Mouse (Mus musculus): ENCODE measurements around the gene Plaa. TPM values are rescaled to one million over a fixed set of nuclear protein-coding genes. Genes with fewer than 3 reads are reported as not detected.

Plaa gene
- polyA plus RNA-seq, 1 experiment from 2014 or later = 62.8 TPM

GRCm38 (mm10) chr4:94592709-94593108, 10.3 kb downstream of the Plaa start:
- Histone ChIP-seq H3K27ac (no peak overlapping the region), H3K9me3 (no peaks in the 10 kb centered on the region), H3K4me2 (replicated peaks) (no peak overlapping the region), H3K4me3 (replicated peaks) (no peak overlapping the region), H3K36me3 (no peaks in the 10 kb centered on the region), H3K9ac (no peak overlapping the region), H3K27me3 (replicated peaks) (no peaks in the 10 kb centered on the region), H3K4me1 (replicated peaks) (no peaks in the 10 kb centered on the region)
- no peak for ATAC-seq

GRCm38 (mm10) chr4:94591765-94592381, 11.2 kb downstream of the Plaa start:
- Histone ChIP-seq H3K4me2 (replicated peaks) (no peak overlapping the region), H3K9me3 (no peaks in the 10 kb centered on the region), H3K4me1 (replicated peaks) (no peaks in the 10 kb centered on the region), H3K27me3 (replicated peaks) (no peaks in the 10 kb centered on the region), H3K9ac (no peak overlapping the region), H3K4me3 (replicated peaks) (no peak overlapping the region), H3K36me3 (no peaks in the 10 kb centered on the region), H3K27ac (no peak overlapping the region)
- WGBS = 59% methylated on average over 4 of the region's 4 CpGs
- no peak for ATAC-seq

- Histone ChIP-seq H3K4me2 (replicated peaks) (no peak overlapping the region), H3K9ac (no peak overlapping the region), H3K4me3 (replicated peaks) (no peak overlapping the region), H3K27ac (no peak overlapping the region), H3K9me3 (no peaks in the 10 kb centered on the region), H3K27me3 (replicated peaks) (no peaks in the 10 kb centered on the region), H3K4me1 (replicated peaks) (no peaks in the 10 kb centered on the region), H3K36me3 (no peaks in the 10 kb centered on the region)
- 95% methylated on average over 4 of the region's 4 CpGs for WGBS
- no peak for ATAC-seq
These were observed 30.4 kb downstream of the Plaa start for GRCm38 (mm10) chr4:94572677-94573076.

- H3K4me3 ChIP-seq (replicated peaks) = no peak overlapping the region
- no peak overlapping the region for H3K4me2 ChIP-seq (replicated peaks)
- H3K36me3 ChIP-seq = no peaks in the 10 kb centered on the region
- no peaks in the 10 kb centered on the region for H3K4me1 ChIP-seq (replicated peaks)
- H3K27me3 ChIP-seq (replicated peaks) = no peaks in the 10 kb centered on the region
- no peak overlapping the region for H3K9ac ChIP-seq
- H3K27ac ChIP-seq = no peak overlapping the region
- H3K9me3 ChIP-seq = no peaks in the 10 kb centered on the region
- ATAC-seq = no peak
These were observed 38.7 kb downstream of the Plaa start for GRCm38 (mm10) chr4:94564297-94564696.

- 65% methylated on average over 7 of the region's 7 CpGs for WGBS
- no peak overlapping the region for H3K4me3 ChIP-seq (replicated peaks)
- H3K9ac ChIP-seq = no peak overlapping the region
- H3K9me3 ChIP-seq = no peaks in the 10 kb centered on the region
- no peak for ATAC-seq
- H3K27ac ChIP-seq = no peak overlapping the region
- H3K27me3 ChIP-seq (replicated peaks) = no peaks in the 10 kb centered on the region
- H3K4me1 ChIP-seq (replicated peaks) = no peaks in the 10 kb centered on the region
- no peaks in the 10 kb centered on the region for H3K36me3 ChIP-seq
- H3K4me2 ChIP-seq (replicated peaks) = no peak overlapping the region
These were observed 40.9 kb downstream of the Plaa start for GRCm38 (mm10) chr4:94561954-94562648.

GRCm38 (mm10) chr4:94560316-94560715, 42.7 kb downstream of the Plaa start:
- Histone ChIP-seq H3K4me2 (replicated peaks) (no peak overlapping the region), H3K9ac (no peak overlapping the region), H3K4me3 (replicated peaks) (no peak overlapping the region), H3K27me3 (replicated peaks) (no peaks in the 10 kb centered on the region), H3K9me3 (no peaks in the 10 kb centered on the region), H3K36me3 (no peaks in the 10 kb centered on the region), H3K4me1 (replicated peaks) (no peaks in the 10 kb centered on the region; the same call in none of the 2 replicates), H3K27ac (no peak overlapping the region)
- no peak for ATAC-seq
- WGBS = 82% methylated on average over 1 of the region's 1 CpGs

GRCm38 (mm10) chr4:94559266-94559665, 43.8 kb downstream of the Plaa start:
- Histone ChIP-seq H3K36me3 (no peaks in the 10 kb centered on the region), H3K27me3 (replicated peaks) (no peaks in the 10 kb centered on the region), H3K4me2 (replicated peaks) (no peak overlapping the region), H3K4me1 (replicated peaks) (peaks cover 2% of the 10 kb centered on the region), H3K4me3 (replicated peaks) (no peak overlapping the region), H3K27ac (no peak overlapping the region), H3K9me3 (no peaks in the 10 kb centered on the region), H3K9ac (no peak overlapping the region)
- ATAC-seq = no peak
- WGBS = 67% methylated on average over 2 of the region's 2 CpGs

- peaks cover 2% of the 10 kb centered on the region for H3K4me1 ChIP-seq (replicated peaks)
- no peak overlapping the region for H3K9ac ChIP-seq
- no peaks in the 10 kb centered on the region for H3K9me3 ChIP-seq
- H3K36me3 ChIP-seq = no peaks in the 10 kb centered on the region
- no peak overlapping the region for H3K27ac ChIP-seq
- H3K4me3 ChIP-seq (replicated peaks) = no peak overlapping the region
- no peaks in the 10 kb centered on the region for H3K27me3 ChIP-seq (replicated peaks)
- ATAC-seq = peak; percentile 4
- no peak overlapping the region for H3K4me2 ChIP-seq (replicated peaks)
- WGBS = 66% methylated on average over 7 of the region's 7 CpGs
These were observed 45.9 kb downstream of the Plaa start for GRCm38 (mm10) chr4:94557145-94557544.

GRCm38 (mm10) chr4:94556265-94557054, 46.6 kb downstream of the Plaa start, which contains the start of the genes Gm10306 and Caap1:
Gene Gm10306 (plus strand): TSS chr4:94556546.
Gene Caap1 (minus strand): TSS chr4:94556796.
- H3K4me1 ChIP-seq (replicated peaks) = peaks cover 2% of the 10 kb centered on the region
- ATAC-seq = peak; percentile 99
- 1% methylated on average over 83 of the region's 83 CpGs for WGBS
- H3K4me2 ChIP-seq (replicated peaks) = peak within 1 kb of the TSS; percentile 63
- H3K27ac ChIP-seq = peak within 1 kb of the TSS; percentile 70
- peak within 1 kb of the TSS; percentile 81 for H3K9ac ChIP-seq
- H3K4me3 ChIP-seq (replicated peaks) = peak within 1 kb of the TSS; percentile 97
- H3K9me3 ChIP-seq = no peaks in the 10 kb centered on the region
- H3K27me3 ChIP-seq (replicated peaks) = no peaks in the 10 kb centered on the region
- H3K36me3 ChIP-seq = no peaks in the 10 kb centered on the region

GRCm38 (mm10) chr4:94554955-94555494, 48.0 kb downstream of the Plaa start:
- no peak overlapping the region for H3K27ac ChIP-seq
- no peaks in the 10 kb centered on the region for H3K36me3 ChIP-seq
- H3K9me3 ChIP-seq = no peaks in the 10 kb centered on the region
- WGBS = 89% methylated on average over 5 of the region's 5 CpGs
- no peak overlapping the region for H3K9ac ChIP-seq
- H3K4me3 ChIP-seq (replicated peaks) = no peak overlapping the region
- H3K27me3 ChIP-seq (replicated peaks) = no peaks in the 10 kb centered on the region
- H3K4me1 ChIP-seq (replicated peaks) = peaks cover 2% of the 10 kb centered on the region
- peak overlapping the region; percentile 63; the same call in 1 of the 2 replicates for H3K4me2 ChIP-seq (replicated peaks)
- ATAC-seq = no peak

- Histone ChIP-seq H3K9ac (no peak overlapping the region), H3K36me3 (no peaks in the 10 kb centered on the region), H3K27me3 (replicated peaks) (no peaks in the 10 kb centered on the region), H3K4me2 (replicated peaks) (no peak overlapping the region), H3K9me3 (no peaks in the 10 kb centered on the region), H3K27ac (no peak overlapping the region), H3K4me3 (replicated peaks) (no peak overlapping the region), H3K4me1 (replicated peaks) (no peaks in the 10 kb centered on the region)
- WGBS = 79% methylated on average over 7 of the region's 7 CpGs
- no peak for ATAC-seq
These were observed 58.7 kb downstream of the Plaa start for GRCm38 (mm10) chr4:94544321-94544720.

GRCm38 (mm10) chr4:94543041-94543440, 60.0 kb downstream of the Plaa start:
- Histone ChIP-seq H3K27ac (no peak overlapping the region), H3K36me3 (no peaks in the 10 kb centered on the region), H3K4me1 (replicated peaks) (no peaks in the 10 kb centered on the region), H3K27me3 (replicated peaks) (no peaks in the 10 kb centered on the region), H3K4me3 (replicated peaks) (no peak overlapping the region), H3K9me3 (no peaks in the 10 kb centered on the region), H3K4me2 (replicated peaks) (no peak overlapping the region), H3K9ac (no peak overlapping the region)
- 92% methylated on average over 4 of the region's 4 CpGs for whole genome bisulfite sequencing
- ATAC-seq = no peak
